Mouse (Mus musculus): ENCODE data around the gene Sparcl1.

DNA sequence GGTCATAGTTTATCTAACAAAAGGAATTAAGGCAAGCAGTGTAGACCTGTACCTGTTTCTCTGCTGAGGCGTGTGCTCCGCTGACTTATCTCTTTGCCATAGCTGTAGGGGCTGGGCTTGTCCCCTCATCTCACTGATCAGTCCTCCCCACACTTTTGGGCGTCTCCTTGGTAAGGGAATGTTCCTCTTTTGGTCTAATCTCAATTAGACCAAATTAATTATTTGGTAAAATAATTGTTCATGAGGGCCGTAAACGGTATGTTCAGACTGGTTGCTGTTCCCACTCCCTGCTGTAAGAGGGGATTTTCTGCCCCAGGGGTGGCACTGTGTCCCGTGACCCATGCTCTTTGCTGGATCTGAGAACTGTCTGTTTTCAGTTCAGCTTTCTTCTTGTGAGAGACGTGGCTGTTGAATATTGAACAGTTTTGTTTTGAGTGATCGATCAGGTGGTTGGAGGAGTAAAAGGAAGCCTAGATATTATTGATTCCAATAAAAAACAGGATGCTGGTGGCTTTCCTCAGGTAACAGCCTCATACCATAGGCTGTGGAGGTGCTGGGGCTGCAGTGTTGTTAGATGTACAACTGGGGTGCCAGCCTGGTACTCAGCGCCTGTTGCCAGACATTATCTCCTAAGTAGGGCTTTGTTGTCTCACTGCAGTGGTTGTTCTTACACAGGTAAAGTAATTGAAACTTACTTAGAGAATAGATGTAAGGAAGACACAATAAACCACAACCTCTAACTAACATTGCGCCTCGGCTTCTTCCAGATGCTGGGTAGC is 50.6 kb downstream of the Sparcl1 start:
- no peak for TF ChIP-seq POLR2A (IDR thresholded peaks at IDR 0.05; ENCODE audit: borderline replicate concordance, extremely low read depth, insufficient read depth, insufficient read length, poor library complexity, severe bottlenecking)
- TF ChIP-seq CTCF (IDR thresholded peaks at IDR 0.05; ENCODE audit: borderline replicate concordance, extremely low read depth, insufficient read depth, insufficient read length), result no peak
